Mouse (Mus musculus) cerebellum, adult 2 months (tissue): ENCODE results near the gene Slc38a9.
A peak's percentile ranks its signal among the peaks of the same experiment; 100 is the strongest.

Source experiments
- CTCF ChIP-seq: fragments of 200-500 bp; IDR thresholded peaks from 2 replicates; pipeline ENCODE4 v1.5.1; 2011; ENCODE audit warnings: low read depth, mild to moderate bottlenecking, control low read depth, low read length, moderate library complexity, borderline replicate concordance; ENCODE audit not compliant: insufficient read depth
- POLR2A ChIP-seq: fragments of 200-500 bp; IDR thresholded peaks from 2 replicates; pipeline ENCODE4 v1.6.1; 2011; ENCODE audit warnings: low read length, control low read depth, borderline replicate concordance; ENCODE audit not compliant: insufficient read depth

DNA sequence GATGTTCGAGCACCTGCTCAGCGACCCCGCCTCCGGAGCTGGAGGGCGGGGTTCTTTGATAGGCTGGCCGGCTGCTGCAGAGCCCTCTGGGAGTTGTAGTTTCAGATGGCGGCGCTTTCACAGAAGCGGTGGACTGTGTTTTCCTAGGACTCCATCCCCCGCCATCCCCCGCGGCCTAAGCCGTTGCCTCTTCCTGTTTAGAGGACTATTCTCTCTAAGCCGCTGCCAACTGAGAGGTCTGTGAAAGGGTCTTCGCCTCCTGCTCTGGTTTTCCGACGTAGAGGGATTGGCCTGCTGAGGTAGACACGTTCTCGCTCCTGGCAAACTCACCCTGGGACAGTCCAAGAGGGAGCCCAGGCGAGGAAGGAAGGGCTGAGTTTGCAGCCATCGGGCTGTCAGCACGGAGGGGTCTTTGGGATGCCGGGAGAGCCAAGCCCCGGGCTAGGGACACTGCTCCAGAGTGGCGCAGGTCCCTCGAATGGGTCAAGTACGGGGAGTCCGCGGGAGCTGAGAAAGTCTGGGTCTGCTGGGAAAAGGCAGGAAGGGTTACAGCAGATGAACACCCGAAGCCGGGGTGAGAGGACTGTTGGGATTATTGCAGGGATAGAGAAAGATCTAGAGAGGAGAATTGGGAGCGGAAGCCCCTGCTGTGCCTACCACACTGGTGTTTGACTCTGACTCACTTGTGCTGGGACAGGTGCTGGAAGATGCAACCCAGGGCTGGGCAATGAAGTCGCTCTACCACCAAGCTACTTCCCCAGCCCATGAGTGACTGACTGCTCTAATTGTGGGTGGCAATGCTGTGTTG lies at the start of gene Slc38a9:
- TF ChIP-seq POLR2A (peak; percentile 79; the same call in 1 of the 2 replicates), CTCF (no peak)
